Mouse (Mus musculus) erythroblast, embryonic 14.5 days (primary cell): ENCODE data around the gene Me3.

Experiments used
- GATA1 ChIP-seq: IDR thresholded peaks from 2 replicates; pipeline ENCODE4 v1.6.1; 2012; ENCODE audit warnings: low read length, inconsistent platforms, mixed read lengths
- TAL1 ChIP-seq: IDR thresholded peaks from 3 replicates; pipeline ENCODE4 v1.6.1; 2012; ENCODE audit warnings: low read length, inconsistent platforms, mixed read lengths

- TF ChIP-seq TAL1 (no peak), GATA1 (no peak)
These were observed 211.3 kb downstream of the Me3 start for GRCm38 (mm10) chr7:89843533-89843932.
